Mouse (Mus musculus) forebrain, embryonic 14.5 days (tissue): Measurements from ENCODE around the gene Atf6b. TPM values are rescaled to one million over a fixed set of nuclear protein-coding genes. Genes with fewer than 3 reads are reported as not detected.

Source experiments
- ATAC-seq: fragments of 200-750 bp; cut with Nextera tagmentation; 2 replicates; pipeline ENCODE4 v1.8.0; 2017; ENCODE audit warnings: mild to moderate bottlenecking, moderate library complexity
- DNase-seq: peaks from one replicate; pipeline ENCODE4 v3.0.0-alpha.2; 2015; ENCODE audit warnings: low spot score
- H3K27ac ChIP-seq: fragments of 300-500 bp; sonication (generic); 2 replicates; pipeline ENCODE4 v1.5.1; 2014; ENCODE audit warnings: low read depth, mild to moderate bottlenecking, control low read depth, low read length, moderate library complexity
- H3K27me3 ChIP-seq: fragments of 300-500 bp; sonication (generic); replicated peaks from 2 replicates; pipeline ENCODE4 v1.6.1; 2014; ENCODE audit warnings: low read length, control low read depth, mixed read lengths; ENCODE audit not compliant: control insufficient read depth, insufficient read depth
- H3K36me3 ChIP-seq: fragments of 300-500 bp; sonication (generic); 2 replicates; pipeline ENCODE4 v1.6.1; 2014; ENCODE audit warnings: low read length, control low read depth; ENCODE audit not compliant: control insufficient read depth, insufficient read depth
- H3K4me1 ChIP-seq: fragments of 300-500 bp; sonication (generic); 2 replicates; pipeline ENCODE4 v1.6.1; 2014; ENCODE audit warnings: antibody characterized with exemption, low read length, control low read depth; ENCODE audit not compliant: control insufficient read depth, insufficient read depth
- H3K4me2 ChIP-seq: fragments of 300-500 bp; sonication (generic); 2 replicates; pipeline ENCODE4 v1.6.1; 2014; ENCODE audit warnings: mild to moderate bottlenecking, control low read depth, low read length
- H3K4me3 ChIP-seq: fragments of 300-500 bp; sonication (generic); 2 replicates; pipeline ENCODE4 v1.5.1; 2014; ENCODE audit warnings: low read depth, low read length, control low read depth
- H3K9ac ChIP-seq: fragments of 300-500 bp; sonication (generic); 2 replicates; pipeline ENCODE4 v1.6.1; 2014; ENCODE audit warnings: mild to moderate bottlenecking, low read length, control low read depth, moderate library complexity
- H3K9me3 ChIP-seq: fragments of 300-500 bp; sonication (generic); replicated peaks from 2 replicates; pipeline ENCODE4 v1.6.1; 2016; ENCODE audit warnings: low read length, control low read depth, mixed read lengths; ENCODE audit not compliant: control insufficient read depth
- WGBS: fragments of 180-500 bp; shearing (Covaris S2); extraction: QIAGEN DNeasy Blood & Tissue Kit; methylation state at CpG from one replicate; pipeline ENCODE4 v1.1.7; 2014; 5-methylcytosine and 5-hydroxymethylcytosine counted together
- polyA plus RNA-seq: library from polyadenylated mRNA; unstranded; fragments of >200 nt; fragmentation: Nextera tagmentation; extraction: Ambion mirVana; gene quantifications from 2 replicates; pipeline ENCODE4 v1.2.1, GENCODE M21; 2014

Gene Atf6b
- polyA plus RNA-seq, 1 experiment from 2014 or later: 75.0 TPM

GRCm38 (mm10) chr17:34629796-34630603 lies 16.9 kb upstream of the Atf6b start:
- Histone ChIP-seq H3K4me1 (peaks cover 40% of the 10 kb centered on the region), H3K9me3 (no peaks in the 10 kb centered on the region), H3K27ac (peak overlapping the region; percentile 9; the same call in 1 of the 2 replicates), H3K4me3 (peak overlapping the region; percentile 71), H3K9ac (peak overlapping the region; percentile 52), H3K36me3 (peaks cover 5% of the 10 kb centered on the region), H3K4me2 (peak overlapping the region; percentile 87), H3K27me3 (peaks cover 20% of the 10 kb centered on the region)
- ATAC-seq (no peak), DNase-seq (no peak)
- 21% methylated on average over 12 of the region's 12 CpGs for WGBS

GRCm38 (mm10) chr17:34630761-34631301 lies 16.1 kb upstream of the Atf6b start:
- DNase-seq (no peak), ATAC-seq (no peak)
- peaks cover 40% of the 10 kb centered on the region for H3K4me1 ChIP-seq
- H3K27ac ChIP-seq: no peak overlapping the region
- peak overlapping the region; percentile 71 for H3K4me3 ChIP-seq
- WGBS: 4% methylated on average over 45 of the region's 48 CpGs
- no peaks in the 10 kb centered on the region for H3K36me3 ChIP-seq
- peak overlapping the region; percentile 87 for H3K4me2 ChIP-seq
- no peaks in the 10 kb centered on the region for H3K9me3 ChIP-seq
- H3K27me3 ChIP-seq: peaks cover 20% of the 10 kb centered on the region
- peak overlapping the region; percentile 52 for H3K9ac ChIP-seq

- ATAC-seq: no peak
Observed at GRCm38 (mm10) chr17:34631647-34632046, 15.3 kb upstream of the Atf6b start.

GRCm38 (mm10) chr17:34632261-34632691 lies 14.7 kb upstream of the Atf6b start:
- ATAC-seq: peak; percentile 18; the same call in 1 of the 2 replicates
- H3K4me2 ChIP-seq: peak overlapping the region; percentile 87
- peak overlapping the region; percentile 41 for H3K9ac ChIP-seq
- H3K27ac ChIP-seq: no peak overlapping the region
- DNase-seq: peak; percentile 60
- H3K4me3 ChIP-seq: peak overlapping the region; percentile 25
- peaks cover 20% of the 10 kb centered on the region for H3K27me3 ChIP-seq
- no peaks in the 10 kb centered on the region for H3K36me3 ChIP-seq
- peaks cover 34% of the 10 kb centered on the region for H3K4me1 ChIP-seq
- no peaks in the 10 kb centered on the region for H3K9me3 ChIP-seq
- WGBS: under 1% methylated on average over 26 of the region's 26 CpGs

More at GRCm38 (mm10) chr17:34631647-34632046, 15.3 kb upstream of the Atf6b start:
- Histone ChIP-seq H3K9ac (peak overlapping the region; percentile 41), H3K27ac (no peak overlapping the region), H3K27me3 (peaks cover 20% of the 10 kb centered on the region), H3K4me3 (peak overlapping the region; percentile 25), H3K4me2 (peak overlapping the region; percentile 87), H3K9me3 (no peaks in the 10 kb centered on the region), H3K36me3 (no peaks in the 10 kb centered on the region), H3K4me1 (peaks cover 34% of the 10 kb centered on the region)
- DNase-seq: no peak
- WGBS: 8% methylated on average over 12 of the region's 12 CpGs

GRCm38 (mm10) chr17:34635671-34636070 lies 11.3 kb upstream of the Atf6b start:
- ATAC-seq: no peak
- Histone ChIP-seq H3K36me3 (no peaks in the 10 kb centered on the region), H3K4me1 (peaks cover 13% of the 10 kb centered on the region), H3K9me3 (no peaks in the 10 kb centered on the region), H3K4me3 (no peak overlapping the region), H3K27ac (no peak overlapping the region), H3K27me3 (peaks cover 15% of the 10 kb centered on the region), H3K4me2 (no peak overlapping the region), H3K9ac (no peak overlapping the region)
- no peak for DNase-seq
- WGBS: 82% methylated on average over 2 of the region's 2 CpGs

- Histone ChIP-seq H3K27ac (no peak overlapping the region), H3K9me3 (no peaks in the 10 kb centered on the region), H3K4me2 (no peak overlapping the region), H3K4me3 (no peak overlapping the region), H3K36me3 (no peaks in the 10 kb centered on the region), H3K4me1 (peaks cover 6% of the 10 kb centered on the region), H3K27me3 (0 out of 2 replicates have a peak, but pooled peaks cover 2% of the 10 kb centered on the region), H3K9ac (no peak overlapping the region; the same call in 1 of the 2 replicates)
- DNase-seq (no peak), ATAC-seq (no peak)
- 65% methylated on average over 3 of the region's 3 CpGs for WGBS
Observed at GRCm38 (mm10) chr17:34637459-34637858, 9.5 kb upstream of the Atf6b start.

GRCm38 (mm10) chr17:34639461-34640255 lies 7.3 kb upstream of the Atf6b start:
- H3K9ac ChIP-seq: no peak overlapping the region
- no peaks in the 10 kb centered on the region for H3K27me3 ChIP-seq
- H3K4me2 ChIP-seq: no peak overlapping the region
- H3K36me3 ChIP-seq: no peaks in the 10 kb centered on the region
- H3K4me3 ChIP-seq: no peak overlapping the region
- H3K9me3 ChIP-seq: no peaks in the 10 kb centered on the region
- WGBS: 81% methylated on average over 7 of the region's 7 CpGs
- ATAC-seq (no peak), DNase-seq (no peak)
- H3K27ac ChIP-seq: peak overlapping the region; percentile 21; the same call in 1 of the 2 replicates
- H3K4me1 ChIP-seq: peaks cover 6% of the 10 kb centered on the region

- Histone ChIP-seq H3K4me3 (no peak overlapping the region), H3K9ac (peak overlapping the region; percentile 45; the same call in 1 of the 2 replicates), H3K27me3 (no peaks in the 10 kb centered on the region), H3K9me3 (no peaks in the 10 kb centered on the region), H3K27ac (peak overlapping the region; percentile 86), H3K36me3 (no peaks in the 10 kb centered on the region), H3K4me1 (peaks cover 14% of the 10 kb centered on the region), H3K4me2 (peak overlapping the region; percentile 5; the same call in 1 of the 2 replicates)
- peak; percentile 74 for DNase-seq
- WGBS: 10% methylated on average over 11 of the region's 11 CpGs
- ATAC-seq: peak; percentile 51
Observed at GRCm38 (mm10) chr17:34640778-34641601, 6.0 kb upstream of the Atf6b start.
